Mouse (Mus musculus): Measurements from ENCODE around the gene Plekha1.

Plekha1 gene

GRCm38 (mm10) chr7:130859926-130860325 is 5.6 kb upstream of the Plekha1 start:
- no peak for DNase-seq (ENCODE audit: low spot score)

- DNase-seq (ENCODE audit: low spot score): peak; percentile 35
These were observed 4.8 kb upstream of the Plekha1 start for GRCm38 (mm10) chr7:130860721-130861142.

- no peak for DNase-seq (ENCODE audit: low spot score)
These were observed 3.1 kb upstream of the Plekha1 start for GRCm38 (mm10) chr7:130862501-130862900.

DNA sequence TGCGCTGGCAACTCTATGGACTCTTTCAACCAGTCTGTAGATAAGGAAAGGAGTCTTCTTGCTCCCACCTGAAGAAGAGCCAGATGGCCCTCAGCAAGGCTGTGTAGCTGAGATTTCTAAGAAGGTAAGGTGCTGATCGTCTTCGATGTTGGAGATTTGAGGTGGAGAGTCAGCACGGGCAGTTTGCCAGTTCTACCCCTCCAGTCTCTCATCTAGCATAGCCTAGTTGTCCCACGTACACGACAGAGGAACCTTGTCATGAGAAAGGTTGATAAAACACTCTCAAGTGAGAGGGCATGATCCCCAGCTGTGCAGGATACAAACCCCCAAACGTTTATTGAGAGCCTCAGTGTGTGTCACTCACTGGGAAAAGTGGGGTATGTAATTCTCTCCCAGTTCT is 845 bp upstream of the Plekha1 start:
- no peak for DNase-seq (ENCODE audit: low spot score)

- DNase-seq (ENCODE audit: low spot score): no peak
These were observed 1.1 kb downstream of the Plekha1 start for GRCm38 (mm10) chr7:130866640-130867039.

DNA sequence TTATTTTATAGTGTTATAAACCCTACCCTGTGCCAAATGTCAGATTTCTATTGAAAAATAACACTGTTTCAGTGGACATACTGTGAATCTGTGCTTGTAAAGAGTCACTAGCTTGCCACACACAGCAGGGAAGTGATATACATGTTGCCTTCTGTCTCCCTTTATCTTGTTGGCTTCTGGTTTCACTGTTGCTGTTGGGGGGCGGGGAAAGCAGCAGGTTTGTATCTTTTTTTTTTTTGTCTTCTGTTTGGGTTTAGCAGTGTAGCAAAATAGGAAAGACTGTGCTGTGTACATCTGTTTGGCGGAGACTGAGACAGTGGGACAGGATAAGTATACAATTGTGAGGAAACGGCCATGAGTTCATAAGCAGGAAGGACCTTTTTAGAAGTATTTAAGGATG is 1.7 kb downstream of the Plekha1 start:
- no peak for DNase-seq (ENCODE audit: low spot score)

DNA sequence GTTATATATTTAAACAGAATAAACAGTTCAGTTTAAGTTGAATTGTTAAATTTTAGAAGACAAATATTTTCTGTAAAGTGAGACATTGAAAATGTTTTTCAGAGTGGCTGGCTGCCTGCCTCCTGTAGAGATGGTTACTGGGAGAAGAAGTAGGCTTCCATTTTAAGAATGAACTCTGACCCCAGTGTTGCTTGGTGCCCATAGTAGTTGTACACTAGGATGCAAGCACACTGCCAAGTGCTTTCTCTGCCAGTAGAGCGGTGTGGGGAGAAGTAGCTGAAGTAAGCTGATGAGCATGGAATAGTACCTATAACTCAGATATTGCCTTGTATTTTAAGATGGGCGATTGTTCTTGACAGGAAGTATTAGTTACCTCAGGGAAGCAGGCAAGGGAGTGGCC is 18.6 kb downstream of the Plekha1 start:
- no peak for DNase-seq (ENCODE audit: low spot score)

GRCm38 (mm10) chr7:130886246-130886645 is 20.7 kb downstream of the Plekha1 start:
- no peak for DNase-seq (ENCODE audit: low spot score)

DNA sequence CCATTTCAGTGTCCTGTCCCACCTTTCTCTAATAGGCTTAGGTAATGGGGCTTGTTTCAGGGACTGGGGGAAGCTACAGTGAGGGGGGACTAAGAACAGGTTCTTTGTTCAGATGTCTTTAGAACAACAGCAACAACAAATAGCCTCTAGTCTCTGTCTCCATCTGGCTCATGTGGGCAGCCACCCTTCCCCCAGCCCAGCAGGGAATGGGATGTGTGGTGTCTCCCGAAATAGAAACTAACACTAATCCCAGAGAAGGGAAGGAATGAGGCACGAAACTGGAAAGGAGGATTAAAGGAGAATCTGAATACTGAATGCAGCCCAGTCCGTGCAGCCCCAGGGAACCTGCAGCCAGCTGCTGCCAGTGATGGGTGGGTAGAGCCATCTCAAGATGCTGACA is 22.4 kb downstream of the Plekha1 start:
- DNase-seq (ENCODE audit: low spot score): peak; percentile 31

DNA sequence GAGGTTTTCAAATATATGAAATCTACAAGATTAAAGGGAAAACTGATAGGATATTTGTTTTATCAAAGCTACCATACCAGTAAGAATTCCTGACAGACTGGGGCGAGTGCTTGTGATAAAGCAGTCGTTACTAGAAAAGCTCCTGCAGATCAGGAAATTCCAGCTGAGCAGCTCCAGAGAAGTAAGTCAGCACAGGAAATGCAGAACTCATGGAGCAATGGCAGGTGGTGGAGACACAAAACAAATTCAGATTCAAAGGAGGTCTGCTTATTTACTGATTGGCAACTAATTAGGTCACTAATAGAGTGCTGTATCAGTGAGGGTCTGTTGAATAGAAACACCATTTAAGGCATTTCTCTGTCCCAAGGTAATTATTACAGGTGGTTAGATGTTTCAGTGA is 25.3 kb downstream of the Plekha1 start:
- DNase-seq (ENCODE audit: low spot score): no peak

- DNase-seq (ENCODE audit: low spot score): no peak
These were observed 27.4 kb downstream of the Plekha1 start for GRCm38 (mm10) chr7:130892973-130893372.

- peak; percentile 20 for DNase-seq (ENCODE audit: low spot score)
These were observed 29.5 kb downstream of the Plekha1 start for GRCm38 (mm10) chr7:130894931-130895617.

GRCm38 (mm10) chr7:130895618-130895945 is 30.0 kb downstream of the Plekha1 start:
- DNase-seq (ENCODE audit: low spot score): peak; percentile 57

GRCm38 (mm10) chr7:130896064-130896463 is 30.5 kb downstream of the Plekha1 start:
- DNase-seq (ENCODE audit: low spot score): peak; percentile 12

DNA sequence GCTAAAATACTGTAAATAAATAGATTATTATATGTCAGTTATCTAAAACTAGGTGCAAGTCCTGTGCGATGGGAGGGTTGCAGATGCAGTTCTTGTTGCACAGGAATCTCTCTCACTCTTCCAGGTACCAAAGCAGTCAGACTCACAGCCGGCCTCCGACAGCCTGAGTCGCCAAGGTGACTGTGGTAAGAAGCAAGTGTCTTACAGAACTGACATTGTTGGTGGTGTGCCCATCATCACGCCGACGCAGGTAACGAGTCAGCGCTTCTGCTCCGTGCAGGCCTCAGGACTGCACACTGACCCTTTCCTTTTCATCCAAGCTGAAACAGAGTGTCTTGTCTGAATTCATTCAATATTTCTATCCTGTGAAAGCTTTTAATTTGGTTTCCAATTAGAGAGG is 31.6 kb downstream of the Plekha1 start:
- DNase-seq (ENCODE audit: low spot score): no peak

DNA sequence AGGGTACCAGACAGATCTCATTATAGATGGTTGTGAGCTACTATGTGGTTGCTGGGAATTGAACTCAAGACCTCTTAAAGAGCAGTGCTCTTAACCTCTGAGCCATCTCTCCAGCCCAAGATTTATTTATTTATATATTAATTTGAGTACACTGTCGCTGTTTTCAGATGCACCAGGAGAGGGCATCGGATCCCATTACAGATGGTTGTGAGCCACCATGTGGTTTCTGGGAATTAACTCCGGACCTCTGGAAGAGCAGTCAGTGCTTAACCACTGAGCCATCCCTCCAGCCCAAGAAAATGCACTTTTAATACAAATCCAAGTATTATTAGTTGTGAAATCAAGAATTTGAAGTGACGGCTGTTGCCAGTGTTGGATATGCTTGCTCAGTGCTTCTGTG is 32.8 kb downstream of the Plekha1 start:
- DNase-seq (ENCODE audit: low spot score): peak; percentile 56

DNA sequence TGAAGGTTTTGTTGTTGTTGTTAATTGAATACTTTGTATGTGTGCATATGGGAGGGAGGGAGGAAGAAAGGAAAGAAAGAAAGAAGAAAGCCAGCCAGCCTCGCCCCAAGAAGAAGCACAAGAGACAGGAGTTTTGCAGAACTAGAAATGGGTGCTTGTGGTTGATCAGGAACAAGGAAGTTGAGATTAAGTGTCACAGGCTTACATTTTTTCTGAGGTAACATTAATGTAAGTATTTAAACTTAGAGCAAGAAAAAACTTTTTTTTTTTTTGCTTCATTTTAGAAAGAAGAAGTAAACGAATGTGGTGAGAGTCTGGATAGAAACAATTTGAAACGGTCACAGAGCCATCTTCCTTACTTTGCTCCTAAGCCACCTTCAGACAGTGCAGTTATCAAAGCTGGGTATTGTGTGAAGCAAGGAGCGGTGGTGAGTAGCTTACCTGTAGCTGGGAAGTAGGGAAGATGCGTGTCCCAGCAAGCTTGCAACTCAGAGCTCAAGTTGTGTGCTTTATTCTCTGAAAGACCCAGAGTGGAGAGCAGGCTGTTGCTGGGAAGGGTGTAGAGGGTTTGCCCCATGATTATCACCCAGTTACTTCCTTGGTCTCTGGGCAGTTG is 34.8 kb downstream of the Plekha1 start:
- DNase-seq (ENCODE audit: low spot score): no peak

- DNase-seq (ENCODE audit: low spot score): no peak
These were observed 37.4 kb downstream of the Plekha1 start for GRCm38 (mm10) chr7:130902929-130903328.

DNA sequence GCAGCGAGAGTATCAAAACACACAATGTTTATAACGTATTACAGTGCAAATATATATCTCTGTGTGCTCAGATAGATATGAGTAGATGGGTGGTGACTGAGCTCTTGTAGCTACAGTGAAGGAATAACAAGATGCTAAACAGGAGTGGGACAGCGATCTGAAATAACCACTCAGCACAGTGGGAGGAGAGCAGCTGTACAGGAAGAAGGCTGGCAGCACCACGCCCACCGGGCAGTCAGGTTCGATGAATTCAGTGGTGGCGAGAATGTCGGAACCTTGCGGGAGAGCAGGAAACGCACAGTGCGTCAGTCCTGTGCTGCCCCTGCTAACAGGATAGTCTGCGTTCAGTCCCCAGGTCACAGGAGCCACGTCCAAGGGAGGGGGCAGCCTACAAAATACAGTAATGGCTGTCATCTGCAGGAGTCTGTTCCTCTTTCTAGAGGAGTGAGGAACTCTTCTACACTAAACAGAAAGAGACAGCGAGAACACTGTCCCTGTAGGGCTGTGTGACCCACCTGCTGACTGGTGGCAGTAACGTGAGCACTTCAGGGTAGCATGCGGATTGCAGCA is 38.0 kb downstream of the Plekha1 start:
- DNase-seq (ENCODE audit: low spot score): no peak

DNA sequence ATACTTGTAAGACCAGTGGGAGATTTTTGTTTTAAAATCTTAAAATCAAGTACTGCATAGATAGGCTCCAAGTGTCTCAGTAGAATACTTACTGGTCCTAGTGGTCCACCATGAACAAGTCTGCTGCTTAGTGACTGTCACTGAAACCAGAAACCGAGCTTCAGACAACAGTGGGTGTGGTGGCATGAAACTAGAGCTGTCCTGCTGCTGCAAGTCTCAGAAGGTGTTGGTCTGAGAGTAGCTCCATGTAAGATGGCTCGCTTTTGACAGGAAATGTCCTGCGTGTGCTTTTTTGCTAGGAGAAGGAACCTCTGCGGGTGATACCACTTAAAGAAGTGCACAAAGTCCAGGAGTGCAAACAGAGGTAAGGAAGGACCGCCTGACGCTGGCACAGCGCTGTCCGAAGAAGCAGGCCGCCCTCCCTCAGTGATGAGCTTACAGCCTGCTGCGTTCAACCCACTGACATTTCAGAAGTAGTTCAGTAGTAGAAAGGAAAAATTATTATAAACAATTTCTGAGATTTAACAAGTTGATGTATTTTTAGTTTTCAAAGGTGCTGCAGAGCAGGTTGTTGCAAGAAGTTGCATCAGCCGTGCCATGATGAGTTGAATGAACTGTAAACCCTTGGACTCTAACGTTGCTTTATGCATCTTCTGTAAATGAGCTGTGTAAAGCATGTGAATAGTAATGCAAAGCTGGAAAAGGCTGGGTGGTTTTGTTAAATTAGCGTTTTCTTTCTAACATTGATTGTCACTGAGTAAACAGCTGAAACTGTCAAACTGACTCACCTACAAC is 39.2 kb downstream of the Plekha1 start:
- DNase-seq (ENCODE audit: low spot score): no peak

DNA sequence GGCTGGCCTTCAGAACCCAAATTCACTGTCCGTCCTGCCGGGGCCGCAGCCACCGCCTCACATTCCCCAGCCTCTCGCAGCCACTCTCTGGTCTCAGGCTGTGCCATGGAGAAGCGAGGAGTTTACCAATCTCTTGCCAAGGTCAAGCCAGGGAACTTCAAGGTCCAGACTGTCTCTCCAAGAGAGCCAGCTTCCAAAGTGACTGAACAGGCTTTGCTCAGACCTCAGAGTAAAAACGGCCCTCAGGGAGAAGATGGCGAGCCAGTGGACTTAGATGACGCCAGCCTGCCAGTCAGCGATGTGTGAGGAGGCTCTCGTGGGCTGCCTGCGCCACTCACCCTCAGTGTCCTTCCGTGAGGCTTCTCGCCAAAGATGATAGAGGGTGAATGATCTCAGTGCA is 45.3 kb downstream of the Plekha1 start:
- no peak for DNase-seq (ENCODE audit: low spot score)

GRCm38 (mm10) chr7:130914693-130915363 is 49.3 kb downstream of the Plekha1 start:
- peak; percentile 82 for DNase-seq (ENCODE audit: low spot score)

Data from retina, embryonic 14.5 days (tissue).